24 mouse cellular contexts compared by ENCODE assay signal in the genomic region with DNA sequence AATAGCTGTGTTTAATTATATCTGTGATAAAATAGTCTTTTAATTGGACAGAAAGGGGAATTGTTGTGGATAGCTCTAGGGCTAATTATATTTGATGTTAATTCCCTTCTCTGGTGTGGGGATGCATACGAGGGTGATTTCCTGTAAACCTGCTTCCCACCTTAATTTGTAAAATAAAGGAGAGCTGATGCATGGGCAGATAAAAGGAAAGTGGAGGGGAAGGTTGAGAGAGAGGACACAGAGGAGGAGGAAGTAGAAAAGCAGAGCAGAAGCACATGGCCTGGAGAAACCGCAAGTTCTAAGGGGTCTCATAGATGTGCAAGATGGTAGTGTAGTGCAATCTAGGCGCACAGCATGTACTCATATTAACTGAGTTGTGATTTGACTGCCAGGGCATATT.
"Had no signal": no experiment of that assay in that cellular context is flagged by ENCODE, and none has a peak within 500 bp of the region (broad histone marks: within the 10 kb centered on the region; RNA-seq: fewer than 3 reads in every experiment).

No protein-coding gene starts in this region.

- H3K9ac ChIP-seq: heart, embryonic 13.5 days; heart, embryonic 15.5 days; hindbrain, embryonic 13.5 days; hindbrain, embryonic 15.5 days; kidney, embryonic 15.5 days; limb, embryonic 13.5 days; limb, embryonic 15.5 days; liver, embryonic 12.5 days; liver, embryonic 14.5 days had no signal

- H3K9me3 ChIP-seq: heart, embryonic 13.5 days; heart, embryonic 15.5 days; hindbrain, embryonic 13.5 days; hindbrain, embryonic 15.5 days; kidney, embryonic 15.5 days; limb, embryonic 13.5 days; limb, embryonic 15.5 days; liver, embryonic 12.5 days had no signal

- H3K27ac ChIP-seq: heart, adult 2 months; heart, embryonic 13.5 days; heart, embryonic 15.5 days; hindbrain, embryonic 13.5 days; hindbrain, embryonic 15.5 days; hindbrain, postnatal 0 days; kidney, embryonic 15.5 days; kidney, postnatal 0 days; left cerebral cortex, adult 2 months; limb, embryonic 13.5 days; limb, embryonic 15.5 days; liver, embryonic 12.5 days; liver, embryonic 14.5 days had no signal

- H3K36me3 ChIP-seq: heart, embryonic 15.5 days; hindbrain, embryonic 15.5 days; liver, embryonic 12.5 days had no signal

- H3K4me3 ChIP-seq: heart, adult 2 months; heart, embryonic 13.5 days; heart, embryonic 15.5 days; hindbrain, embryonic 13.5 days; hindbrain, embryonic 15.5 days; kidney, embryonic 15.5 days; left cerebral cortex, adult 2 months; limb, embryonic 13.5 days; limb, embryonic 15.5 days; liver, embryonic 12.5 days had no signal

- DNase-seq: gastrocnemius, postnatal 14 days; gastrocnemius, postnatal 36 days; heart, adult 11 months; heart, adult 2 months; heart, postnatal 14 days; heart, postnatal 36 days; kidney, adult 11 months; kidney, adult 2 months; kidney, adult 9 months; kidney, postnatal 14 days; kidney, postnatal 36 days; left cerebral cortex, postnatal 4 days had no signal

- H3K4me1 ChIP-seq: hindbrain, embryonic 13.5 days; hindbrain, embryonic 15.5 days; kidney, embryonic 15.5 days; limb, embryonic 13.5 days; limb, embryonic 15.5 days; liver, embryonic 12.5 days had no signal
